Mouse (Mus musculus) megakaryocyte, embryonic 14.5 days (primary cell): ENCODE measurements around the gene Lipt1.

Experiments
- FLI1 ChIP-seq: IDR thresholded peaks from 2 replicates; pipeline ENCODE4 v1.6.1; 2012; ENCODE audit warnings: low read length, inconsistent platforms, mixed read lengths
- GATA1 ChIP-seq: IDR thresholded peaks from 3 replicates; pipeline ENCODE4 v1.6.1; 2012; ENCODE audit warnings: mixed read lengths, low read length, inconsistent platforms, borderline replicate concordance

DNA sequence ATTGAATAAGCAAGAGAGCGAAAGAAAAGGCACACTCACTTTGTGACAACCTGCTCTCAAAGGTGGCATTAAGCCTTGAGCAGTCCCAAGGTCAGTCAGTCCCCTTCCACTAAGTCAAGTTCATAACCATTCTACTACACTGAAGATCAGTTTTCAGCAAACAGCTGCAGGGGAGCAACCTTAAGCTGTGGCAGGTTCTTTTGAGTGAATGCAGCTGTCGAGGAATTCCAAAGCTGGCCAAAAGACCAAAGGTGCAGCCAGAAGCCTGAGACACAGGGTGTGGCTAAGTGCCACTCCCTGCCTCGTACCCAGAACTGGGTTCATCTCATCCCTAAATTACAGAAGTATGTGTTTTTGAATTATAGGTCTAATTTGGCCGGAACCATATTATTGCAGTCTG is 28.3 kb downstream of the Lipt1 start:
- TF ChIP-seq GATA1 = no peak
- no peak for TF ChIP-seq FLI1
